Mouse (Mus musculus): ENCODE results near the gene Errfi1.
A peak's percentile ranks its signal among the peaks of the same experiment; 100 is the strongest.

Gene Errfi1

GRCm38 (mm10) chr4:150866069-150866468, 12.3 kb downstream of the Errfi1 start:
- Histone ChIP-seq H3K4me1 (replicated peaks; ENCODE audit: low read depth, low read length) (peaks cover 31% of the 10 kb centered on the region), H3K27me3 (ENCODE audit: insufficient read depth, low read length) (no peaks in the 10 kb centered on the region), H3K9me3 (ENCODE audit: low read length) (no peaks in the 10 kb centered on the region), H3K36me3 (ENCODE audit: insufficient read depth, low read length) (peaks cover 48% of the 10 kb centered on the region), H3K4me3 (replicated peaks; ENCODE audit: low read length) (no peak overlapping the region)
- TF ChIP-seq NANOG (IDR thresholded peaks at IDR 0.05; ENCODE audit: borderline replicate concordance, low read length) (no peak), CTCF (conservative IDR thresholded peaks at IDR 0.05; ENCODE audit: low read length) (no peak), POU5F1 (IDR thresholded peaks at IDR 0.05; ENCODE audit: borderline replicate concordance, low read length) (no peak)

- Histone ChIP-seq H3K36me3 (ENCODE audit: insufficient read depth, low read length) (peaks cover 48% of the 10 kb centered on the region), H3K4me3 (replicated peaks; ENCODE audit: low read length) (no peak overlapping the region), H3K9me3 (ENCODE audit: low read length) (no peaks in the 10 kb centered on the region), H3K4me1 (replicated peaks; ENCODE audit: low read depth, low read length) (peaks cover 36% of the 10 kb centered on the region), H3K27me3 (ENCODE audit: insufficient read depth, low read length) (no peaks in the 10 kb centered on the region)
- TF ChIP-seq NANOG (IDR thresholded peaks at IDR 0.05; ENCODE audit: borderline replicate concordance, low read length): no peak
- TF ChIP-seq CTCF (conservative IDR thresholded peaks at IDR 0.05; ENCODE audit: low read length): no peak
- TF ChIP-seq POU5F1 (IDR thresholded peaks at IDR 0.05; ENCODE audit: borderline replicate concordance, low read length): no peak
These were observed 12.8 kb downstream of the Errfi1 start for GRCm38 (mm10) chr4:150866494-150866893.

GRCm38 (mm10) chr4:150868161-150868560, 14.4 kb downstream of the Errfi1 start:
- Histone ChIP-seq H3K4me3 (replicated peaks; ENCODE audit: low read length) (no peak overlapping the region), H3K9me3 (ENCODE audit: low read length) (no peaks in the 10 kb centered on the region), H3K36me3 (ENCODE audit: insufficient read depth, low read length) (peaks cover 48% of the 10 kb centered on the region), H3K27me3 (ENCODE audit: insufficient read depth, low read length) (no peaks in the 10 kb centered on the region), H3K4me1 (replicated peaks; ENCODE audit: low read depth, low read length) (peaks cover 50% of the 10 kb centered on the region)
- TF ChIP-seq NANOG (IDR thresholded peaks at IDR 0.05; ENCODE audit: borderline replicate concordance, low read length): no peak
- TF ChIP-seq POU5F1 (IDR thresholded peaks at IDR 0.05; ENCODE audit: borderline replicate concordance, low read length): no peak
- TF ChIP-seq CTCF (conservative IDR thresholded peaks at IDR 0.05; ENCODE audit: low read length): no peak

GRCm38 (mm10) chr4:150868859-150869258, 15.1 kb downstream of the Errfi1 start:
- Histone ChIP-seq H3K4me1 (replicated peaks; ENCODE audit: low read depth, low read length) (peaks cover 53% of the 10 kb centered on the region), H3K36me3 (ENCODE audit: insufficient read depth, low read length) (peaks cover 48% of the 10 kb centered on the region), H3K4me3 (replicated peaks; ENCODE audit: low read length) (no peak overlapping the region), H3K27me3 (ENCODE audit: insufficient read depth, low read length) (no peaks in the 10 kb centered on the region), H3K9me3 (ENCODE audit: low read length) (no peaks in the 10 kb centered on the region)
- TF ChIP-seq CTCF (conservative IDR thresholded peaks at IDR 0.05; ENCODE audit: low read length) (no peak), POU5F1 (IDR thresholded peaks at IDR 0.05; ENCODE audit: borderline replicate concordance, low read length) (no peak), NANOG (IDR thresholded peaks at IDR 0.05; ENCODE audit: borderline replicate concordance, low read length) (no peak)

GRCm38 (mm10) chr4:150869276-150870197, 15.8 kb downstream of the Errfi1 start:
- TF ChIP-seq NANOG (IDR thresholded peaks at IDR 0.05; ENCODE audit: borderline replicate concordance, low read length): no peak
- TF ChIP-seq POU5F1 (IDR thresholded peaks at IDR 0.05; ENCODE audit: borderline replicate concordance, low read length): no peak
- TF ChIP-seq CTCF (conservative IDR thresholded peaks at IDR 0.05; ENCODE audit: low read length): no peak
- H3K4me3 ChIP-seq (replicated peaks; ENCODE audit: low read length): no peak overlapping the region
- H3K9me3 ChIP-seq (ENCODE audit: low read length): no peaks in the 10 kb centered on the region
- H3K36me3 ChIP-seq (ENCODE audit: insufficient read depth, low read length): peaks cover 48% of the 10 kb centered on the region
- peaks cover 60% of the 10 kb centered on the region for H3K4me1 ChIP-seq (replicated peaks; ENCODE audit: low read depth, low read length)
- no peaks in the 10 kb centered on the region for H3K27me3 ChIP-seq (ENCODE audit: insufficient read depth, low read length)

- H3K9me3 ChIP-seq (ENCODE audit: low read length): no peaks in the 10 kb centered on the region
- peaks cover 71% of the 10 kb centered on the region for H3K4me1 ChIP-seq (replicated peaks; ENCODE audit: low read depth, low read length)
- peaks cover 38% of the 10 kb centered on the region for H3K36me3 ChIP-seq (ENCODE audit: insufficient read depth, low read length)
- no peak for TF ChIP-seq CTCF (conservative IDR thresholded peaks at IDR 0.05; ENCODE audit: low read length)
- TF ChIP-seq NANOG (IDR thresholded peaks at IDR 0.05; ENCODE audit: borderline replicate concordance, low read length): no peak
- TF ChIP-seq POU5F1 (IDR thresholded peaks at IDR 0.05; ENCODE audit: borderline replicate concordance, low read length): no peak
- peak overlapping the region; percentile 14; the same call in 1 of the 2 replicates for H3K4me3 ChIP-seq (replicated peaks; ENCODE audit: low read length)
- no peaks in the 10 kb centered on the region for H3K27me3 ChIP-seq (ENCODE audit: insufficient read depth, low read length)
These were observed 17.3 kb downstream of the Errfi1 start for GRCm38 (mm10) chr4:150870963-150871391.

GRCm38 (mm10) chr4:150871392-150872138, 17.8 kb downstream of the Errfi1 start:
- Histone ChIP-seq H3K36me3 (ENCODE audit: insufficient read depth, low read length) (peaks cover 33% of the 10 kb centered on the region), H3K9me3 (ENCODE audit: low read length) (no peaks in the 10 kb centered on the region), H3K4me1 (replicated peaks; ENCODE audit: low read depth, low read length) (peaks cover 69% of the 10 kb centered on the region), H3K4me3 (replicated peaks; ENCODE audit: low read length) (peak overlapping the region; percentile 60; the same call in 1 of the 2 replicates), H3K27me3 (ENCODE audit: insufficient read depth, low read length) (no peaks in the 10 kb centered on the region)
- TF ChIP-seq CTCF (conservative IDR thresholded peaks at IDR 0.05; ENCODE audit: low read length) (no peak), NANOG (IDR thresholded peaks at IDR 0.05; ENCODE audit: borderline replicate concordance, low read length) (no peak), POU5F1 (IDR thresholded peaks at IDR 0.05; ENCODE audit: borderline replicate concordance, low read length) (no peak)

- H3K4me3 ChIP-seq (replicated peaks; ENCODE audit: low read length): peak overlapping the region; percentile 60
- peaks cover 26% of the 10 kb centered on the region for H3K36me3 ChIP-seq (ENCODE audit: insufficient read depth, low read length)
- H3K27me3 ChIP-seq (ENCODE audit: insufficient read depth, low read length): no peaks in the 10 kb centered on the region
- no peak for TF ChIP-seq NANOG (IDR thresholded peaks at IDR 0.05; ENCODE audit: borderline replicate concordance, low read length)
- no peak for TF ChIP-seq POU5F1 (IDR thresholded peaks at IDR 0.05; ENCODE audit: borderline replicate concordance, low read length)
- TF ChIP-seq CTCF (conservative IDR thresholded peaks at IDR 0.05; ENCODE audit: low read length): no peak
- H3K9me3 ChIP-seq (ENCODE audit: low read length): no peaks in the 10 kb centered on the region
- H3K4me1 ChIP-seq (replicated peaks; ENCODE audit: low read depth, low read length): peaks cover 73% of the 10 kb centered on the region
These were observed 18.5 kb downstream of the Errfi1 start for GRCm38 (mm10) chr4:150872139-150872651.

Measured in E14TG2a.4 (cell line).